Mouse (Mus musculus): ENCODE measurements around the gene Vmo1. TPM values are rescaled to one million over a fixed set of nuclear protein-coding genes. Genes with fewer than 3 reads are reported as not detected.
A peak's percentile ranks its signal among the peaks of the same experiment; 100 is the strongest.
"Not testable (repeated sequence)": the region's sequence is repeated elsewhere in the genome, so short reads cannot be mapped to it uniquely, and the experiment has no call there.

Gene Vmo1
- total RNA-seq, 1 experiment from 2014 or later, result not detected

DNA sequence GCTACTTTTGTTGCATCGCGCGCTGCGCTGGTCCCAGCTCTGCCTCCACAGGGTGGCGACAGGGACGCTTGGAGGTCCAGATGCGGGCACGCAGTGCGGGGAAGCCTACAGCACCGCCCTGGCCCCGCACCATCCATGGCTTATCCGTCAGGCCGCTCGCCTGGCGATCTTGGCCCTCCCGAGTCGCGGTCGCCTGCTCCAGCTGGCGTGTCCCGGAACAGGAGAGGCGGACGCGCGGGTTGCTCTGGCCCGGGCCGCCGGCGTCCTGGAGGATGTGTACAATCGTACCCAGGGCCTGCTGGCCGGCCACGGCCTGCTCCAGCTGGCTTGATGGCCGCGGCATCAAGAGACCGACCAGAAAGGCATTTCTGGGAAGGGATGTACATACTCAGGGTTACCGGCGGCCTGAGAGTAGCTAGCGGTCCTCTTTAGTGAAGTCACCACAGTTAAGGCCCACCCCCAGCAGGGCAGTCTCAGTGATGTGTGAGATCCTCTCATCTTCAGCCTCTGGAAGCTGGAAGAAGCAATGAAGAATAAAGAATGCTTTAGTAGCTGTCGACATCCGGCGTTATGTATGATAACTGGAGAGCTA, 5.9 kb upstream of the Vmo1 start:
- DNase-seq, result peak; percentile 57

DNA sequence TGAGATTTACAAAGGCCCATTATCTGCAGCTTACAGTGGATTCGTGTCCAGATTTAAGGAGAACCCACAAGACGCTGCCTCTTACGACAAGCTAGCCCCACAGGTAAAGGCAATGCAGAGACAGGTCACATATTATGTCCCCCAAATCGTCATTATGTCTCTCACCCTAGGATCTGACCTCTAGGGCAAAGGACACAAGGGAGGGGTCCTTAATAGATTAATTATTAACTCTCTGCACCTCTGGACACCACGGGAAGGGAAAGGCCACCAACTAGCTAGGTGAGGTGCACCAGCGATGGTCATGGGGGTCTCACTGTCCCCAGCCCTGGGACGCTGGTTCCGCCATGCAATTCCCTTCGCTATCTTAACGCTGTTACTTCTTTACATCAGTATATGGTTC, 4.5 kb upstream of the Vmo1 start, which contains the start of gene Gltpd2:
Gene Gltpd2 (plus strand): TSS at position 274 of the 400 bp plus-strand sequence.
- DNase-seq, result no peak

DNA sequence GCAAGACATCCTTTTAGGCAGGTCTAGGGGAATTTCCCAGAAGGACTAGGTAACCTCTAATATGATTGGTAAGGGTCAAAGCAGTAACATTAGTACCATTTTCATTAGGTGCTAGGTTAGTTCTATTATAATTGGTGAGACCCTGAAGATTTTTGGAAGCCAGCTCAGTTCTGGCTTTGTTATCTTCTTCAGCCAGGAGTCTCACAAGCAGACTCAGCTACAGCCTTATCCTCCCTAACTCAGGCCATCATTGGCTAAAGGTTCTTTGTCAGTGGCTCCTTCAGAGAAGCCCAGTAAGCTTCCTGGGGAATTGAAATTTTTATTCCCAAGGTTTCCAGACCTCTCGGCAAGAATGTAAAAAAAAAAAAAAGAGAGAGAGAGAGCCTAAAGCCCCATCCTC, 4.0 kb upstream of the Vmo1 start:
- DNase-seq, result no peak

DNA sequence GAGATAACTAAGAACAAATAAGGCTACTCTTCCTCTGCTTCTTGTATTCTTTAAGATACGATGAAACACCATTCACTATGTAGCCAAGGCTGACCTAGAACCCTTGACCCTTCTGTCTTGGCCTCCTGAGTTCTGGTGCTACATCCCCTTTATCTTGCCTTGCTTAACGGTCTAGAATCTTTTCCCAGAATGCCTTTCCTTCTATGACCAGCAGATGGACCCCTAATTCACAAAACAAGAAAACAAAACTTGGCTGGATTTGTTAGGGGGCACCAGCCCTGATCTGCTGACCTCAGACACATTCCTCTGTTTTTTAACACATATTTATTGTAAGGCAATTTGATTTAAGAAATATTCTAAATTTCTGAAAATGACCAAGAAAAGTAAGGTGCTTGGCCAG, 1.9 kb upstream of the Vmo1 start:
- no peak for DNase-seq

DNA sequence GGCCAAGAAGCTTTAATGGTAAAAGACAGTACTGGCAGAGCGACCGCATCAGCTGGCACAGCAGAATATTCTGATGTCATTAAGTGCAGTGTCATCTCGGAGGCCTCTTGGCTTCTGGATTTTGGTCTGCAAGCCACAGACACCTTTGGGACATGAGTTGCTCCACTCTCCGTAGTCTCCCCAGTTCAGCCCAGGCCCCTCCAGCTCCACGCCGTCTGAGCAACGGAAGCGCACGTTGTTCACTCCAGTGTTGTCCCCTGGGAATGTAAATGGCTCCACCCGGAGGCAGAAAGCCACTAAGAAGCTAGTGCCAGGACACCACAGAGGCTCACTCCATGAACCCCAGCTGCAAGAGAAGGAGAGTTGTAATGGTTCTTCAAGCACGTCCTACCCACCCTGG, 896 bp downstream of the Vmo1 start:
- peak; percentile 59 for DNase-seq

DNA sequence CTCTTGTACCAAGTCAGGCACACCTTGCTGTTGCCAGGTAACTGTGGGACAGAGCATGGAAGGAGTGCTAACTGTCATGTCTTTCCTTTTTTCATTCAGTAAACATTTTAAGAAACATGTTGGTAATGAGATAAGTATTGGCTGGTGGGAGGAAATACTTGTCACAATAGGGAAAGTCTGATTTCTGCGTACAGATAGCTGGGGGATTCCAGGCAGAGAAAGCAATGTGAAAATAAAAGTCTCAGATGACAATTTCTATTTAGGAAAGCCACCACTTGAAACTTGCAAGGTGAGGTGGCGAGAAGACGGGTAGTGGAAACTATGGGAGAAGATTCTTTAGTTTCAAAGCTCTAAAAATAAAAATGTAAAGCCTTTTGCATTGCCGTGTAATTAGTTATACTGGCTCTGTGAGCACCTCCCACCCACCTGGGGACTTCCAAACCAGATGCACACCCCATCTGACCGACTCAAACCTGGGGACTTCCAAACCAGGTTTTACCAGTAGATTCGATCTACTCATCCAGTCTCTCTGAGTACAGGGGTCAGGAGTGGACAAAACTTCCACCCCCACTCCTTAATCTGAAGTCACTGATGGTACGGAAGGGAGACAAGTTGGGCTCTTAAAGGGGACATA, 1.6 kb downstream of the Vmo1 start:
- DNase-seq, result no peak

DNA sequence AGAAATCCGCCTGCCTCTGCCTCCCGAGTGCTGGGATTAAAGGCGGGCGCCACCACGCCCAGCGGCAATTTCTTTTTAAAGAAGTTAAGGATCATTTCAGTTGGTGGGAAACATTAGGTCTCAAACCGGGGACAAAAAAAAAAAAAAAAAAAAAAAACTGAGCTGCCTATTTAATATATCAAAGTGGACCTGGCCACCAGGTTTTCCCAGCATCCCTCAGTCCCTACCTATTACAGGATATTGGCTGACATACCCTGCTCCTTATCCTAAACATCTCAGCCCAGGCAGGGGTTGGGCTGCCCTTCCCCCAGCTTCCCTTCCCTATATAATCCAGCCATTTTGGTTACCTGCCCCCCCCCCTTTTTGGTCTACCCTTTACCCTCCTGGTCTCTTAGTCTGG, 2.6 kb downstream of the Vmo1 start:
- no peak for DNase-seq

DNA sequence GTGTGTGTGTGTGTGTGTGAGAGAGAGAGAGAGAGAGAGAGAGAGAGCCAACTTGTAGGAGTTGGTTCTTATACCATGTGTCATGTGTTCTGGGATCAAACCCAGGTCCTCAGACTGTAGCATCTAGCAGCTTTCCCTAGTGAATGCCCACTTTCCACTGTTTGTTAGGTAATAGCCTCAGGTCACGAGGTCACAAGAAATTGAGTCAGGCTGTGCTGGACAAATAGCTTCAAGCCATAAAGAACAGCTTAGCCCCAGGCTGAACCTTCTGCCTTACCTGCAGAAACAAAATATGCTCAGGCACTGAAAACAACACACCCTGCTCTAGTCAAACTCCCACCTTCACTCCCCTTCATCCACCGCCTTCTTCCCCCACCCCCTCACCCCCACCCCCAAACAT, 3.2 kb downstream of the Vmo1 start:
- DNase-seq, result no peak

DNA sequence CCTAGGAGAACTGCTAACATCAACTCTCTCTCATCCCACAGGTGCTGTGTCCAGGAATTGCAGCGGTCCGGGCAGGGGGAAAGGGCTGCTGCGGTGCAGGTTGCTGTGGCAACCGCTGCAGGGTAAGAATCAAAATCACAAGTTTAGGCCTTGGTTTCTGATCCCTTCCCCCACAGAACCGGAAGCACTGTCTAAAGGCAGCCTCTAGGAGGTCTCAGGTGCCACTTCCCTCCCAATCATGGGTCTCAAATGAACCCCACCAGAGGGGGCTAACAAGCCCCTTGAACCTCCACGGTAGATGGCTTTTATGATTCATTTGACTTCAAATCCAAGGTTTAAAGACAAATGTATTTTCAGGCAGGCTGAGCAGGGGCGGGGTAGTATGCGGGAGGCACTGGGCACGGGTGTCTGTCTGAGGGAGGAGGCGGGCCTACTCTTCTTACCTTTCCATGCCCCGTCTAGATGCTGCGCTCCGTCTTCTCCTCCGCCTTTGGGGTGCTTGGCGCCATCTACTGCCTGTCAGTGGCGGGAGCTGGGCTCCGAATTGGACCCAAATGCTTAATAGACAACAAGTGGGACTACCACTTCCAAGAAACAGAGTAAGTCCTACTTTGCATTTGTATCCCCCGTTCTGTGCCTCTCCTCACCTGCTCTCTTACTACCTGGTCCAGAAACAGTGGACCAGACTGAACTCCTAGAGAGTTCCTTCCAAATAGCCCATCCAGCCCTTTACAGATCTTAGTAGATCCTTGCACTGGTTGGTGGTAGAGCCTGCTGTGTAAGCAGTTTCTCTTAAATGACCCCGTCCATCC, 4.5 kb downstream of the Vmo1 start:
- peak; percentile 51 for DNase-seq

DNA sequence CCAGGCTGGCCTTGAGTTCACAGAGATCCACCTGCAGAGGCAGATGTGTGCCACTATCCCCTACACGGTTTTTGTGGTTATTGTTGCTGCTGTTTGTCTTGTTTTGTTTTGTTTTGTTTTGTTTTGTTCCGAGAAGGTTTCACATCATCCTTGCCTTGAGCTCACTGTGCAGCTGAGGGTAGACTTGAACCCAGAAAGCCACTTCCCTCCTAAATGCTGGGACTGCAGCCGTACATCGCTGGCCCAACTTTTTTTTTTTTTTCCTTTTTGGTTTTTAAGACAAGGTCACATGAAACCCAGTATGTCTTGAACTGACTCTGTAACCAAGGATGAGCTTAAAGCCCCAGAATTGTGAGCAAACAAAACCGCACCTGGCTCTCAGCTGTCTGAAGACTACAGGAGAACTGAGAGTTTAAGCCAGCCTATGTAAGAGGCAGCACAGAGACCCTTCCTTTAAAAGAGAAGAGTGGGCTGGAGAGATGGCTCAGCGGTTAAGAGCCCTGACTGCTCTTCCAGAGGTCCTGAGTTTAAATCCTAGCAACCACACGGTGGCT, 7.4 kb downstream of the Vmo1 start:
- no peak for DNase-seq

DNA sequence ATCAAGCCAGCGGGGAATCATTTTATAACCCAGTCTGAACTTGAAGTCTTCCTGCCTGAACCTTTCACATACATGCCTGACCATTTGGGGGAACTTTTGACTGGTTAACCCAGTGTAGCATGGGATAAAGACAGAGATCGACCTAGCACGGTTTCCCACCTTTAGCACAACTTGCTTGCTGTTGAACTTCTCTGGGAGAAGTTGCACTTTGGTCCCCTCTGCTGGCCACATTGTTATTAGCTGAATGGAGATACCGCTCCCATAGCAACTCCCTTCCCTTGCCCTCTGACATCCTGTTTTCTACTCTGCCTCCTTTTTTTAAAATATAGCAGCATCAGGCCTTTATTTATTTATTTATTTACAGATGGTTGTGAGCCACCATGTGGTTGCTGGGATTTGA, 8.0 kb downstream of the Vmo1 start:
- DNase-seq, result peak; percentile 83

DNA sequence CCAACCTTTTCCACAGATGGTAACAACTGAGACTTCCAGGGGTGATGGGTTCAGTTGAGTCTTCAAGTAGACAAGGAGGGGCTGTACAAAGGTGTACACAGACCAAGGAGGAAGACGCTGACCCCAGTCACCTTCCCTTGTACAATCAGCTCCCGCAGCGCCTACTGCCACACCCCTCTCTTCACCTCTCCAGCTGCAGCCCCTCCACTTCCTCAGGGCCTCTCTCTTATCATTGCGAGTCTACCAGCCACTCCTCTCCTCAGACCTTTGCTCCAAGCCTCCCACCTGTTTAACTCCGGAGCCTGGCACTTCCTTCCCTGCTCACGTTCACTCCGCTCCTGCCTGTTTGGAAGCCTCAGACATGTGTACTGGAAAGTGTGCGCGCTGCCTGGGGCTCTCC, 9.4 kb downstream of the Vmo1 start, which contains the start of gene Tm4sf5:
Gene Tm4sf5 (plus strand): TSS at position 275 of the 400 bp plus-strand sequence.
- no peak for DNase-seq

DNA sequence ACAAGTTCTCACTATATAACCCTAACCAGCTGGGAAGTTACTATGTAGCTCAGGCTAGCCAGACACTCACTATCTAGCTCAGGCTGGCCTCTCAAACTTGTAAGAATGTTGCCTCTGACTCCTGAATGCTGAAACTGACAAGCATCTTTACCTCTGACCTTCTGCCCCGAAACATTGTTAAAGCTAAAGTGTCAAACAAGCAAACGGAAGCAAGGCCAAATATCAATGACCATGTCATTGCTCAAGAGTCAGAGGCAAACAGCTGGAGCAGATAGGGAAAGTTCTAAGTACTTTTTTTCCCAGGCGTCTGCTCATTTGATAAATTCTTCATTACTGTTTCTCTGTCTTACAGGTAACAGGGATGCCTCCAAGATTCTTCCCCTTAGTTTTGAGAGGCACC, 12.4 kb downstream of the Vmo1 start:
- no peak for DNase-seq

DNA sequence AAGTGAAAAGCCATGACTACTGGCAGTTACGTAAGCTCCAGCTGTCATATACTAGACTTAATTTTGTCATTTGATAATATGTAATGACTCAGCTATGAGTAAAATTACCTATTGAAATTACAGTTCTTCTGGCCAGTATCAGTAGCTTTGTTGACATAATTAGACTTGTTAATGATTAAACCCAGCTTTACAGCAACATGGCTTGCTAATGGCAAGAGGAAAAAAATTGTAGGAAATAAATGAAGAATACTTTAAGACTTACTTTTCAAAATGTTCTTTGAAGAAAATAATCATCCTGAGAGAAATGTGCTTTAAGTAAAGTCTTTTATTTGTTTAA, 14.0 kb downstream of the Vmo1 start:
- DNase-seq, result no peak

DNA sequence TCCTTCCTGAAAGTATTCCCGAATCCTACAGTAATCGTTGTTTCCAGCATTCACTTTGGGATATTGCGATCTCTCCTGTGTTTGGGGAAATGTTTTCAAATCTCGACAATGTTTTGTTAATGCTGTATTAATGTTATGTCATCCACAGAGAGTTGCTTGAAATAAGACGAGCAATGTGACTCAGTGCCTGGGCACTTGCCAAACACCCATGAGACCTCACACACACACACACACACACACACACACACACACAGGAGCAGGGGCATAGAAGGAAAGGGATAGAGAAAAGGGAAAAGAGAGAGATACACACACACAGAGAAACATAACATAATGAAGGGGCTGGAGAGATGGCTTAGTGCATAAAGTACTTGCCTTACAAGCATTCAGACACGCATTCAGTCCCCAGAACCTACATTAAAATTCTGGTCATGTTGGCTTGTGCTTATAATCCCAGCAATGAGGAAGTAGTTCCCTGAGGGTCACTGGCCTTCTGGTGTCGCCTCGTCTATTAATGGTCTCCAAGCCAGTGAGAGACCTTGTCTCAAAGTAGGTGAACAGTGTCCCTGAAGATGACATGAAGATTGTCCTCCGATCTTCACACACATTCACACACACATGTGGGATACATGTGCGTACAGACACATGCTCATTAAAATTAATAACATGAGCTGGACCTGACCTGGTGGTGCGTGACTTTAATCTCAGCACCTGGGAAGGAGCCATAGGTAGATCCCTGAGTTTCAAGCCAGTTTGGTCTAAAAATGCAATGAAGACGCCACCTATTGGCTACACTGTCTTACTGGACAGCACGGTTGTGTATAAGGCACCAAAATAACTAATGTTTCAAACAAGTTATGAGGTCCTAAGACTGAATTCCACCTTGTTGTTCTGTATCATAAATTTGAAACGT, 14.6 kb downstream of the Vmo1 start:
- peak; percentile 67 for DNase-seq

DNA sequence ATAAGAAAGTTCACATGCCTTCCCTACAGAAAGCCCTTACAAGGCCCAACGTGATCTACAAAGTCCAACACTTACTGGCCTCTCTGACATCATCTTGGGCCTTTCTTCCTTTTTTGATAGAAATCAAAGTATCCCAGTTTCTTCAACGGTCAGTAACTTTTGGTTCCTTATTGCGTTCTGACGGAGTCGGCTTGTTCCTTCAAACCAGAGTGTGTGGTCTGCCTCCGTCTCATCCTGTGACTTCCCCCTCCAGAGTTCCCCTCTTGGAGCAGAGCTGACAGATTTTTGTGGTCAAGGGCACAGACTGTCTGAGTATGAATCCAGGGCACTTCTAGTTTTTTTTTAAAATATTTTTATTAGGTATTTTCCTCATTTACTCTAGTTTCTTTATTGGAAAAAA, 24.7 kb downstream of the Vmo1 start:
- DNase-seq, result no peak

DNA sequence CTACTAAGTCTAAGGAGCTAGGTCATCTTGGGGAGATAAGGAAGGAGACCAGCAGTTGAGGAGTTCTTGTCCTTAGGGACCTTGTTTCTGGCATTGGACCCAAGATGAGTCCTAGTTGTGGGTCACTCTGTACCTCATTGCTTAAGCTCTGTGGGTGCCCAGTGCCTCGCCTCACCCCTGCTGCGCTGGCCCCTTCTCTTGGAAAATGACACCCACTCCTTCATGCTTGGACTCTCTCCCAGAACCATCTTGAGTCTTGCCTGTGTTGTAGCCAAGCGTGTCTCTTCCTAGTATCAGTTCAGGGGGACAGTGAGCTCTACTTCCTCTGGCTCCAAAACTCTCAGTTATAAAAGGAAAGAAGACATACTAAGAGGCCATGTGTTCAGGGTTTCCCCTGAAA, 25.3 kb downstream of the Vmo1 start:
- DNase-seq, result no peak

DNA sequence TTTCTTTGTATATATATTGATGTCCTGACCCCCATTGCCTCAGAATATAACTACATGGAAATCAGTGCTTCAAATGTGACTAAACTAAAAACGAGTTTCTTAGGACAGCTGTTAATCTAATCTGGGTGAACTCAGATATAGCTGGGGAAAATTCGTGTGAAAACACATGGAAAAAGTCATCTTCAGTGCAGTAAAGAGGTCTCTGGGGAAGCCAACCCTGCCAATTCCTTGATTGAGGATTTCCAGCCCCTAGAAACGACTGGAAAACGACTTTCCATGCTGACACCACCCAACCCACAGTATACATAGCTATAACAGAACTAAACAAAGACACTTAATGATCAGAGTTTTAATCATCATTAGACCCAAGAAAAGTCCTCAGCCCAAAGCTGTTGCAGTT, 26.6 kb downstream of the Vmo1 start:
- no peak for DNase-seq

DNA sequence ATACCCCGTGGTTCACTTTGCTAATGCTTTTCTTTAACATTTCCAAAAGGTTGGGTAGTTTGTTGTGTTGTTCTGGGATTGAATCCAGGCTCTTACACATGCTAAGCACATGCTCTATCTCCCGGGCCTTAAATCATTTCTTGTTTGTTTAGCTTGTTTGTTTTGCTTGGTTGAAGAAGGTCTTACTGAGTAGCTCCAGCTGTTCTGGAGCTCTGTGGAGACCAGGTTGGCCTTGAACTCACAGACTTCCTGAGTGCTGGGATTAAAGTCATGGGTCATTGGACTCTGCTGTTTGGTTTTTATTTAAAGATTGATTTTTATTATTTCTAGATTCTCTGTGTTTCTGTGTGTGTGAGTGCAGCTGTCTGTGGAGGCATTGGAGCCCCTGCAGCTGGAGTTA, 28.9 kb downstream of the Vmo1 start:
- DNase-seq, result no peak

DNA sequence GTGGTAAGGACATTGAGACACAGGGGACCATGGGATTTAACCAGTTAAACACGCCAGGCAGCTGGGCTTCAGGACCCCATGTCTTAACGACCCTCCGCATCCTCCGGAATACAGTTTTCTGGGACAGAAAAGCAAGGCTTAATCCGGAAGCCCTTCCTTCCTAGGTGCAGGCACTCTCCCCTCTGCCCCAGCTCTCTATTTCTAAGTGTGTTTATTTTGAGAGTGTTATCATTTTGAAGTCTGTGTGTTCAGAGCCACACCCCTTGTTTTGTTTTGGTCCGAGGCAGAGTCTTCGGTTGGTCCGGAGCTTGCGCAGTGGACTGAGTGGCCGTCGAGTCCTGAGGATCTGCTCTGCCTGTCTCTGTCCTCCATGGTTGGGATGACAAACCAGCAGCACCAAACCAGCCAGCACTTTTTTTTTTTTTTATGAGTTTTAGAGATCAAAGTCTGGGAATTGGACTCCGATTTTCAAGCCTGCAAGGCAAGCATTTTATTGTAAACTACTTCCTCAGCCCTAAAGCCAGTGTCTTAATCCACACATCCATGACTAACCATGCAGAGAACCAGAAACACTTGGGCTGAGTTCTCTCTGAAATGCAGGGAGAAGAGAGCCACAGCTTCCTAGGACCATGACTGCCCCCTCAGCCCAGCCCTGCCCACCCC, 39.4 kb downstream of the Vmo1 start:
- no peak for DNase-seq

DNA sequence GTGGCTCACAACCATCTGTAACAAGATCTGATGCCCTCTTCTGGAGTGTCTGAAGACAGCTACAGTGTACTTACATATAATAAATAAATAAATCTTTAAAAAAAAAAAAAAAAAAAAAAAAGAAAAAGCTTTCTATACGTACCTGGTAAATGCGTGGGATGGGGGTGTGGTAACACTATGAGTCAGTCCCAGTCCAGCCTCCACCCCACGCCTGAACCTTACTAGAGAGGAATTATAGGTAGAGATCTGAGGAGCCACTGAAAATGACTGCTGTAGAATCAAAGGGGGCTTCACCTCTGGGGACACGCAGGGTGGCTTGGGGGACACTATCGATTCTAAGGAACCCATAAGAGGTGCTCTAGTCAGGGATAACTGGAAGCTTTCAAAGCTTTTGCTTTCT, 41.1 kb downstream of the Vmo1 start:
- DNase-seq, result not testable (repeated sequence)

DNA sequence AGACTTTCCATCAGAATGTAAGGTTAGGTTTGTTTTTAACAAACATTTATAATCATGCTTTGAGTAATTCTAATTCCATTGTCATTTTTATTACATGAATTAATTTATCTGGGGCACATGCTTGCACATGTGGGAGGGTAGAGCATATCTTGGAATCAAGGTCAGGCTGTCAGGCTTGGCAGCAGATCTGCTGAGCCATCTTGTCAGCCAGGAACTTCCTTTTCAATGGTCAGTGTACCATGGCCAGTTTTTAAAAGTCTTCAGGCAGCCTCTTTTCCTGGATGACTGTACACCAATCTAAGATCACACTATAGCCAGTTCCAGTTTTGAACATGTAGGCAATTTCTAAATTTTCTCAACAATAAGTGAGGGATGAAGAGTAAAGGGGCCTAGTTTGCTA, 41.7 kb downstream of the Vmo1 start:
- peak; percentile 56 for DNase-seq
